ENCODE assay signal across 9 mouse cellular contexts in the genomic region with DNA sequence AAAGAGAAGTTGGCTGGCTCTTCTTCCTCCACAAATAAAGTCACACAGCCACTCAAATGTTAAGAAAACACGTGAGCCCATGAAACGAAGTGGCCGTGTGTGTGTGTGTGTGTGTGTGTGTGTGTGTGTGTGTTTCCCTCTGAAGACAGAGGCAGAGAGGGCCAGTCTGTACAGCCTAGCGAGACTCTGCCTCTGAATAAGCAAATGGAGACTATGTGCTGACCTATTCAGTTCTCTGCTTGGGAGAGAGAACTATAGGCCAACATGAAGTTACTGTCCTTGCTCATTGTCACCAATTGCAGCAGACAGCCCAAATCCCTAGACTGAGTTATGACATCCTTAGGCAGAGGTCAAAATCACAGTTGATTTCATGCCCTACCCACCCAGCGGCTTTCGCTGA. TPM values are rescaled to one million over a fixed set of nuclear protein-coding genes. Genes with fewer than 3 reads are reported as not detected.
DNase-seq lines count a peak whose midpoint lies in the region; ATAC-seq and TF ChIP-seq lines count a peak whose summit lies in the region.
"Had no signal": no experiment of that assay in that cellular context is flagged by ENCODE, and none has a peak within 500 bp of the region (broad histone marks: within the 10 kb centered on the region; RNA-seq: fewer than 3 reads in every experiment).

No protein-coding gene starts in this region.

- TF ChIP-seq POLR2A in testis, adult 2 months (IDR thresholded peaks at IDR 0.05; ENCODE audit: control insufficient read depth, low read depth, low read length) = no peak

- H3K4me2 ChIP-seq in liver, embryonic 13.5 days = peak overlapping the region; percentile 59
- H3K4me2 ChIP-seq in stomach, postnatal 0 days (replicated peaks; ENCODE audit: low read depth) = peak overlapping the region; percentile 65

- H3K4me1 ChIP-seq in heart, embryonic 10.5 days = peaks cover 12% of the 10 kb centered on the region
- peaks cover 2% of the 10 kb centered on the region; the same call in 1 of the 2 replicates for H3K4me1 ChIP-seq in testis, adult 2 months (ENCODE audit: control insufficient read depth, insufficient read depth, low read length)
- H3K4me1 ChIP-seq in liver, embryonic 13.5 days (replicated peaks) = no peaks in the 10 kb centered on the region
- H3K4me1 ChIP-seq in stomach, postnatal 0 days (replicated peaks; ENCODE audit: control insufficient read depth, insufficient read depth) = 0 out of 2 replicates have a peak, but pooled peaks cover 3% of the 10 kb centered on the region

- no peaks in the 10 kb centered on the region for H3K9me3 ChIP-seq in heart, embryonic 10.5 days
- H3K9me3 ChIP-seq in liver, embryonic 13.5 days (replicated peaks) = no peaks in the 10 kb centered on the region
- no peaks in the 10 kb centered on the region for H3K9me3 ChIP-seq in stomach, postnatal 0 days (ENCODE audit: control insufficient read depth, low read length)

- H3K9ac ChIP-seq in liver, embryonic 13.5 days = peak overlapping the region; percentile 41; the same call in 1 of the 2 replicates
- H3K9ac ChIP-seq in stomach, postnatal 0 days (ENCODE audit: low read length) = peak overlapping the region; percentile 66

- no peak for TF ChIP-seq EP300 in stomach, postnatal 0 days (optimal IDR thresholded peaks at IDR 0.05)

- H3K27me3 ChIP-seq in heart, embryonic 10.5 days (ENCODE audit: insufficient read depth, poor library complexity, severe bottlenecking) = no peaks in the 10 kb centered on the region
- no peaks in the 10 kb centered on the region for H3K27me3 ChIP-seq in testis, adult 2 months (ENCODE audit: control insufficient read depth, insufficient read depth, low read length)
- peaks cover 33% of the 10 kb centered on the region for H3K27me3 ChIP-seq in liver, embryonic 13.5 days
- no peaks in the 10 kb centered on the region for H3K27me3 ChIP-seq in stomach, postnatal 0 days (ENCODE audit: control insufficient read depth, insufficient read depth, low read length)

- peak overlapping the region; percentile 91 for H3K27ac ChIP-seq in heart, embryonic 10.5 days
- H3K27ac ChIP-seq in testis, adult 2 months (ENCODE audit: control insufficient read depth, insufficient read depth, low read depth, low read length) = peak overlapping the region; percentile 60
- H3K27ac ChIP-seq in liver, embryonic 13.5 days = peak overlapping the region; percentile 34
- peak overlapping the region; percentile 94 for H3K27ac ChIP-seq in stomach, postnatal 0 days (replicated peaks)

- ATAC-seq in liver, embryonic 13.5 days (ENCODE audit: low read depth) = peak; percentile 31; the same call in 1 of the 2 replicates
- ATAC-seq in stomach, postnatal 0 days (ENCODE audit: low FRiP score, low TSS enrichment) = peak; percentile 58
- no peak for ATAC-seq in megakaryocyte progenitor cell, adult 5-6 weeks (replicated peaks; ENCODE audit: poor library complexity)
- ATAC-seq in monocyte, adult 5-6 weeks (replicated peaks; ENCODE audit: insufficient number of reproducible peaks, low FRiP score, low TSS enrichment, poor library complexity, severe bottlenecking) = no peak

- H3K36me3 ChIP-seq in heart, embryonic 10.5 days = peaks cover 18% of the 10 kb centered on the region; the same call in 1 of the 2 replicates
- H3K36me3 ChIP-seq in testis, adult 2 months (ENCODE audit: control insufficient read depth, insufficient read depth, low read length) = no peaks in the 10 kb centered on the region
- no peaks in the 10 kb centered on the region for H3K36me3 ChIP-seq in liver, embryonic 13.5 days
- 0 out of 2 replicates have a peak, but pooled peaks cover 4% of the 10 kb centered on the region for H3K36me3 ChIP-seq in stomach, postnatal 0 days (ENCODE audit: control insufficient read depth, insufficient read depth, low read length)

- 41% methylated on average over 6 of the region's 6 CpGs for WGBS in heart, embryonic 10.5 days
- WGBS in liver, embryonic 13.5 days (ENCODE audit: insufficient replicate concordance) = 41% methylated on average over 6 of the region's 6 CpGs
- WGBS in stomach, postnatal 0 days = 12% methylated on average over 6 of the region's 6 CpGs

- TF ChIP-seq CTCF in testis, adult 2 months (IDR thresholded peaks at IDR 0.05; ENCODE audit: control insufficient read depth, insufficient read depth, insufficient replicate concordance, low read depth, low read length) = no peak
- no peak for TF ChIP-seq CTCF in stomach, postnatal 0 days (IDR thresholded peaks at IDR 0.05; ENCODE audit: low read depth)

- peak overlapping the region; percentile 68 for H3K4me3 ChIP-seq in heart, embryonic 10.5 days
- H3K4me3 ChIP-seq in testis, adult 2 months (ENCODE audit: control insufficient read depth, low read depth, low read length) = peak overlapping the region; percentile 69
- peak overlapping the region; percentile 42; the same call in 1 of the 2 replicates for H3K4me3 ChIP-seq in liver, embryonic 13.5 days (replicated peaks)
- peak overlapping the region; percentile 57 for H3K4me3 ChIP-seq in stomach, postnatal 0 days (ENCODE audit: low read depth, low read length)

- DNase-seq in heart, embryonic 10.5 days (ENCODE audit: low spot score) = no peak
- DNase-seq in heart, adult 11 months = no peak
- DNase-seq in testis, postnatal 10 days (ENCODE audit: low spot score) = no peak
- no peak for DNase-seq in liver, embryonic 13.5 days
- no peak for DNase-seq in stomach, postnatal 0 days (ENCODE audit: low spot score)

RNA-seq across cellular contexts. Expression of a gene that starts 0.6 kb away (rescaled TPM):
- 31.3 and 46.9 TPM in 2 replicates for polyA plus RNA-seq in heart, embryonic 10.5 days (2016; fragmentation: Nextera tagmentation; extraction: Ambion mirVana)
- polyA plus RNA-seq in testis, adult 2 months (2012; rRNA removed) = 1.5 and 1.8 TPM in 2 replicates
- polyA plus RNA-seq in liver, embryonic 13.5 days (2015; fragmentation: Nextera tagmentation; extraction: Ambion mirVana) = 0.81 and 1.0 TPM in 2 replicates
- 7.0 and 7.1 TPM in 2 replicates for polyA plus RNA-seq in stomach, postnatal 0 days (2015; fragmentation: Nextera tagmentation; extraction: Ambion mirVana)
- total RNA-seq in megakaryocyte progenitor cell, adult 5-6 weeks (2015) = not detected in 2 replicates
- total RNA-seq in megakaryocyte progenitor cell, adult 5-6 weeks (2017) = not detected in 2 replicates
- total RNA-seq in monocyte, adult 5-6 weeks (2017) = not detected in 3 replicates
- polyA plus RNA-seq: C2C12 had no signal

Comparison
In these comparisons a context has a peak if more than half of its experiments do, and no peak if none do; other contexts are left out.
1. H3K27ac ChIP-seq: peak in every context shown above with its lines; median percentile 94 in stomach, postnatal 0 days; 91 in heart, embryonic 10.5 days; 60 in testis, adult 2 months; 34 in liver, embryonic 13.5 days.
2. ATAC-seq: peak in liver, embryonic 13.5 days (single experiment) and stomach, postnatal 0 days (single experiment); none in megakaryocyte progenitor cell, adult 5-6 weeks (single experiment) and monocyte, adult 5-6 weeks (single experiment).
3. Peak in every context shown above with its lines, with median percentiles within 50 percentile points of each other: H3K4me3 ChIP-seq.